Mouse (Mus musculus): ENCODE measurements around the gene En2.

DNA sequence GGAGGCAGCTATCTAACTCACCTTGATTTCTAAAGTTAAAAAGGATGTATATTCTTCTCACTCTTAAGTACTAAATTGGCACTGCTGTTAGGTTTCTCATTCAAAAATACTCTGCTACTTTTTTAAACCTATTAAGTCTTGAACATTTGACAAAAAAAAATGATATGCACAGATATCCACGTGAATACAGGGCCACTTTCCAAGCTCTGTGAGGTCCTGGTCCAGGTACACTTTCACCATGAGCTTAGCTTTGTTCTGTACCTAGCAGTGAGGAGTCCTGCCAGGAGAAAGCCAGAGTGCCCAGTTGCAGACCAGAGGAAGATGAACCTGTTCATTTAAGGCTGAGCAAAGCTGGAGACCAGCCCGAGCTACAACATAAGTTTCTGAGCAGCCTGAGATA, 47.9 kb downstream of the En2 start:
- TF ChIP-seq CTCF (IDR thresholded peaks at IDR 0.05; ENCODE audit: control insufficient read depth, insufficient read depth, insufficient replicate concordance, low read depth, low read length): no peak
- no peak for TF ChIP-seq POLR2A (IDR thresholded peaks at IDR 0.05; ENCODE audit: control insufficient read depth, low read depth, low read length)

Measured in testis, adult 2 months (tissue).